Mouse (Mus musculus) stomach, embryonic 14.5 days (tissue): ENCODE data around the gene Cited4. TPM values are rescaled to one million over a fixed set of nuclear protein-coding genes. Genes with fewer than 3 reads are reported as not detected.

ENCODE experiments used
- ATAC-seq: fragments of 200-750 bp; cut with Nextera tagmentation; 2 replicates; pipeline ENCODE4 v1.8.0; 2017; ENCODE audit warnings: low read depth, moderate TSS enrichment; ENCODE audit not compliant: insufficient number of reproducible peaks, insufficient read depth, low FRiP score
- H3K27ac ChIP-seq: fragments of 300-500 bp; sonication (generic); 2 replicates; pipeline ENCODE4 v1.5.1; 2014; ENCODE audit warnings: mild to moderate bottlenecking, low read length, moderate library complexity, mixed read lengths
- H3K27me3 ChIP-seq: fragments of 300-500 bp; sonication (generic); 2 replicates; pipeline ENCODE4 v1.6.1; 2014; ENCODE audit warnings: low read length, control low read depth, mixed read lengths; ENCODE audit not compliant: control insufficient read depth, insufficient read depth
- H3K36me3 ChIP-seq: fragments of 300-500 bp; sonication (generic); 2 replicates; pipeline ENCODE4 v1.6.1; 2014; ENCODE audit warnings: mild to moderate bottlenecking, control low read depth, low read length, moderate library complexity, mixed read lengths; ENCODE audit not compliant: control insufficient read depth, insufficient read depth
- H3K4me1 ChIP-seq: fragments of 300-500 bp; sonication (generic); 2 replicates; pipeline ENCODE4 v1.6.1; 2014; ENCODE audit warnings: low read length, control low read depth, mixed read lengths; ENCODE audit not compliant: control insufficient read depth, insufficient read depth
- H3K4me2 ChIP-seq: fragments of 300-500 bp; sonication (generic); replicated peaks from 2 replicates; pipeline ENCODE4 v1.6.1; 2014; ENCODE audit warnings: low read depth, low read length, control low read depth
- H3K4me3 ChIP-seq: fragments of 300-500 bp; sonication (generic); 2 replicates; pipeline ENCODE4 v1.5.1; 2014; ENCODE audit warnings: low read depth, low read length, control low read depth
- H3K9ac ChIP-seq: fragments of 300-500 bp; sonication (generic); replicated peaks from 2 replicates; pipeline ENCODE4 v1.6.1; 2014; ENCODE audit warnings: low read depth, mild to moderate bottlenecking, control low read depth, low read length, moderate library complexity, mixed read lengths
- H3K9me3 ChIP-seq: fragments of 300-500 bp; sonication (generic); 2 replicates; pipeline ENCODE4 v1.6.1; 2016; ENCODE audit warnings: low read depth, low read length, control low read depth; ENCODE audit not compliant: control insufficient read depth
- WGBS: fragments of 180-500 bp; shearing (Covaris S2); extraction: QIAGEN DNeasy Blood & Tissue Kit; methylation state at CpG from one replicate; pipeline ENCODE4 v1.1.7; 2014; 5-methylcytosine and 5-hydroxymethylcytosine counted together
- polyA plus RNA-seq: library from polyadenylated mRNA; unstranded; fragments of >200 nt; fragmentation: Nextera tagmentation; extraction: Ambion mirVana; gene quantifications from 2 replicates; pipeline ENCODE4 v1.2.1, GENCODE M21; 2014

Cited4 gene
- polyA plus RNA-seq, 1 experiment from 2014 or later, result 1.4 TPM

GRCm38 (mm10) chr4:120669585-120669984 is 3.2 kb downstream of the Cited4 start:
- H3K4me3 ChIP-seq, result no peak overlapping the region
- H3K4me2 ChIP-seq, result no peak overlapping the region
- no peaks in the 10 kb centered on the region for H3K36me3 ChIP-seq
- WGBS, result 69% methylated on average over 5 of the region's 5 CpGs
- no peaks in the 10 kb centered on the region for H3K9me3 ChIP-seq
- no peak for ATAC-seq
- H3K9ac ChIP-seq, result no peak overlapping the region
- no peak overlapping the region for H3K27ac ChIP-seq
- peaks cover 9% of the 10 kb centered on the region; the same call in 1 of the 2 replicates for H3K4me1 ChIP-seq
- peaks cover 7% of the 10 kb centered on the region for H3K27me3 ChIP-seq

DNA sequence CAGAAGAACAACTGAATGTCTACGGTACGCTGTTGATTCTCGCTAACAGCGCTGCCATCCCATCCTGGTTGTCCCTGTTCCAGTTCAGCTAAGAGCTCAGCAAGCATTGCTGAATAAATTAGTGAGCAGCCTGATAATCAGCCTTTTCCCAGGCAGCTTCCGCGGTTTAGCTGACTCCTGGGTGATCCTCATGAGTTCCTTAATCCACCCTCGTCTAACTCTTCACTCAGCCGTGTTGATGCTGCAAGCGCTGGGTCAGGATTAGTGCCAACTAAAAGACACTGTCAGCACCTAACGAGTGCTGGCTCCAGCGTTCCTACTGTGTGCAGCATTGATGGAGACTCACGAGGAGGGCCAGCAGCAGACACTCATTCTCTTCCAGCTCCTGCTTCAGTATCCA is 4.7 kb downstream of the Cited4 start:
- Histone ChIP-seq H3K9ac (no peak overlapping the region), H3K4me2 (no peak overlapping the region), H3K9me3 (no peaks in the 10 kb centered on the region), H3K36me3 (no peaks in the 10 kb centered on the region), H3K27ac (no peak overlapping the region), H3K4me3 (no peak overlapping the region), H3K4me1 (peaks cover 9% of the 10 kb centered on the region; the same call in 1 of the 2 replicates), H3K27me3 (peaks cover 7% of the 10 kb centered on the region)
- ATAC-seq, result no peak
- WGBS, result 64% methylated on average over 12 of the region's 12 CpGs

DNA sequence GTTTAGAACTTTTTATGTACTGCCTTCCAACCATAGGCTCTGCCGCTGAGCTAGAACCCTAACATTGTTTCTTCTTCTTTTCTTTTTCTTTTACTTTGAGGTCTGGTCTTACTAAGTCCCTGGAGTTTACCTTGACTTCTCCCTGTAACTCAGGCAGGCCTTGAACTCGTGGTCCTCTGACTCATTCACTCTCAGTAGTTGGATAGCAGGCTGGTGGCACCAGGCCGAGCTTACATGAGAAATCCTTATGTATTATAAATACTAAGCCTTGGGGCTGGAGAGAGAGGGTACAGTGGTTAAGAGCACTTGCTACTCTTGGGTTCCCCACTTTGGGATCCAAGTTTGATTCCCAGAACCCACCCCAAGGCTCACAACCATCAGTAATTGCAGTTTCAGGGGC is 7.2 kb downstream of the Cited4 start:
- Histone ChIP-seq H3K27me3 (no peaks in the 10 kb centered on the region), H3K9me3 (no peaks in the 10 kb centered on the region), H3K4me1 (no peaks in the 10 kb centered on the region), H3K27ac (no peak overlapping the region), H3K9ac (no peak overlapping the region), H3K4me3 (no peak overlapping the region), H3K36me3 (no peaks in the 10 kb centered on the region), H3K4me2 (no peak overlapping the region)
- no peak for ATAC-seq
- WGBS, result 85% methylated on average over 3 of the region's 3 CpGs

- H3K4me1 ChIP-seq, result no peaks in the 10 kb centered on the region
- H3K4me2 ChIP-seq, result no peak overlapping the region
- H3K4me3 ChIP-seq, result no peak overlapping the region
- 69% methylated on average over 8 of the region's 8 CpGs for WGBS
- no peaks in the 10 kb centered on the region for H3K9me3 ChIP-seq
- H3K36me3 ChIP-seq, result no peaks in the 10 kb centered on the region
- no peak overlapping the region for H3K27ac ChIP-seq
- H3K9ac ChIP-seq, result no peak overlapping the region
- ATAC-seq, result peak; percentile 72; the same call in 1 of the 2 replicates
- H3K27me3 ChIP-seq, result no peaks in the 10 kb centered on the region
These were observed 8.5 kb downstream of the Cited4 start for GRCm38 (mm10) chr4:120674775-120675451.

- H3K4me3 ChIP-seq, result no peak overlapping the region
- no peak overlapping the region for H3K27ac ChIP-seq
- no peaks in the 10 kb centered on the region for H3K4me1 ChIP-seq
- 53% methylated on average over 2 of the region's 2 CpGs for WGBS
- H3K9ac ChIP-seq, result no peak overlapping the region
- no peak for ATAC-seq
- H3K27me3 ChIP-seq, result no peaks in the 10 kb centered on the region
- no peaks in the 10 kb centered on the region for H3K9me3 ChIP-seq
- H3K36me3 ChIP-seq, result no peaks in the 10 kb centered on the region
- no peak overlapping the region for H3K4me2 ChIP-seq
These were observed 9.3 kb downstream of the Cited4 start for GRCm38 (mm10) chr4:120675640-120676039.

DNA sequence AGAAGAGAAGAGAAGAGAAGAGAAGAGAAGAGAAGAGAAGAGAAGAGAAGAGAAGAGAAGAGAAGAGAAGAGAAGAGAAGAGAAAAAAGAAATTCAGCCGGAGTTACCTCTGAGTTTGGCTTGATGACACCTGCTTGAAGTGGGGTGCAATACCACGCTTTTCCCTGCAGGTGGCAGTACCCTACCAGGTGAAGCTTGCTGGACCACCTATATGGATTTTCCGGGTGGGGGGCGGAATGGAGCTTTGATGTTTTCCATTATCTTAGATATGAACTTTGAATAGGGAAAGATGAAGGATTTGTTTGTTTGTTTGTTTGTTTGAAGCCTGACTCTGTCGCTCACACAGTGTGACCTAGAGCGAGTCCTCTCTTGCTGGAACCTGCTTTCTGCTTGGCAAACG is 14.6 kb downstream of the Cited4 start:
- H3K27ac ChIP-seq, result no peak overlapping the region
- H3K4me1 ChIP-seq, result no peaks in the 10 kb centered on the region
- no peak overlapping the region for H3K4me3 ChIP-seq
- H3K4me2 ChIP-seq, result no peak overlapping the region
- ATAC-seq, result no peak
- H3K9me3 ChIP-seq, result no peaks in the 10 kb centered on the region
- H3K9ac ChIP-seq, result no peak overlapping the region
- no peaks in the 10 kb centered on the region for H3K36me3 ChIP-seq
- no peaks in the 10 kb centered on the region for H3K27me3 ChIP-seq
- WGBS, result 54% methylated on average over 7 of the region's 7 CpGs

- no peak overlapping the region for H3K4me2 ChIP-seq
- no peak overlapping the region for H3K9ac ChIP-seq
- H3K4me3 ChIP-seq, result no peak overlapping the region
- H3K4me1 ChIP-seq, result no peaks in the 10 kb centered on the region
- H3K27ac ChIP-seq, result no peak overlapping the region
- H3K27me3 ChIP-seq, result no peaks in the 10 kb centered on the region
- no peak for ATAC-seq
- 38% methylated on average over 10 of the region's 10 CpGs for WGBS
- no peaks in the 10 kb centered on the region for H3K36me3 ChIP-seq
- H3K9me3 ChIP-seq, result no peaks in the 10 kb centered on the region
These were observed 15.8 kb downstream of the Cited4 start for GRCm38 (mm10) chr4:120682168-120682567.

DNA sequence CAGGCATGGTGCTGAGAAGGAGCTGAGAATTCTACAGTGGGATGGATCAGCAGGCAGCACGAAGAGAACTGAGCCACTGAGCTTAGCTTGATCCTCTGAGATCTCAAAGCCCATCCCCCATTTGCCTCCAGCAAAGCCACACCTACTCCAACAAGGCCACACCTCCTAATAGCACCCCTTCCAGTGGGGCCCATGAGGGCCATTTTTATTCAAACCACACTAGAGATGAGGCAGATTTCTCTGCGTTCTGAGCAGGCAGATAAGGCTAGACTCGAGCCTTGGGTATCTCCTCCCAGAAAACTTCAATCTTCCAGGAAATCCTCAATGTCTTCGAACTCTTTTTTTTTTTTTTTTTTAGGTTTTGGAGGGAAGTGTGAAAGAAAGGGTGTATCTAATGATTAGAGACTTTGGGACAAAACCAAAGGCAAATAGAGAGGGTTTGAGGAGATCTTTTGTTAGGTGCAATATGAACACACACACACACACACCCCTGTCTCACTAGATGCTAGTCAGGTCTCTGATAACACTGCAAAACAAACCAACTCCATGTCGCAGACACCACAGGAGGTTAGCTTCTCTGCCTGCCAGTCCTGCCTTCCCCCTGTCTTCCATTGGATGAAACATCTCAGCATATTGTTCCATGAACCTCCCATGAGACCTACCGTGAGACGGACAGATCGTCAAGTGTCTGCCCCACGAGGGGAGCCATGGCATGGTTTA is 17.1 kb downstream of the Cited4 start:
- Histone ChIP-seq H3K9me3 (no peaks in the 10 kb centered on the region), H3K4me2 (no peak overlapping the region), H3K9ac (no peak overlapping the region), H3K27me3 (no peaks in the 10 kb centered on the region), H3K4me1 (no peaks in the 10 kb centered on the region), H3K36me3 (no peaks in the 10 kb centered on the region), H3K27ac (no peak overlapping the region), H3K4me3 (no peak overlapping the region)
- WGBS, result 50% methylated on average over 9 of the region's 9 CpGs
- no peak for ATAC-seq
